Mouse (Mus musculus): ENCODE measurements around the gene Syce2.

Gene Syce2

GRCm38 (mm10) chr8:84902920-84903661, 31.2 kb downstream of the Syce2 start:
- peak; percentile 96 for DNase-seq

- DNase-seq, result no peak
Observed at GRCm38 (mm10) chr8:84904351-84904750, 32.4 kb downstream of the Syce2 start.

GRCm38 (mm10) chr8:84907037-84907436, 35.1 kb downstream of the Syce2 start:
- DNase-seq, result no peak

- no peak for DNase-seq
Observed at GRCm38 (mm10) chr8:84907493-84907892, 35.6 kb downstream of the Syce2 start.

GRCm38 (mm10) chr8:84907979-84908378, 36.1 kb downstream of the Syce2 start:
- peak; percentile 15 for DNase-seq

- DNase-seq, result peak; percentile 100
Observed at GRCm38 (mm10) chr8:84908421-84909161, 36.7 kb downstream of the Syce2 start, which contains the start of gene Dnase2a. Gene Dnase2a (plus strand): TSS chr8:84908560.

GRCm38 (mm10) chr8:84909162-84909767, 37.4 kb downstream of the Syce2 start:
- no peak for DNase-seq

- DNase-seq, result no peak
Observed at GRCm38 (mm10) chr8:84909949-84910348, 38.0 kb downstream of the Syce2 start.

GRCm38 (mm10) chr8:84910551-84910950, 38.6 kb downstream of the Syce2 start:
- DNase-seq, result no peak

- DNase-seq, result no peak
Observed at GRCm38 (mm10) chr8:84911854-84912253, 39.9 kb downstream of the Syce2 start.

GRCm38 (mm10) chr8:84912391-84912790, 40.5 kb downstream of the Syce2 start:
- no peak for DNase-seq

- peak; percentile 87 for DNase-seq
Observed at GRCm38 (mm10) chr8:84912895-84913501, 41.1 kb downstream of the Syce2 start.

- peak; percentile 21 for DNase-seq
Observed at GRCm38 (mm10) chr8:84913502-84913900, 41.6 kb downstream of the Syce2 start.

- peak; percentile 74 for DNase-seq
Observed at GRCm38 (mm10) chr8:84913960-84914359, 42.0 kb downstream of the Syce2 start.

GRCm38 (mm10) chr8:84915269-84915668, 43.4 kb downstream of the Syce2 start:
- DNase-seq, result peak; percentile 59

- DNase-seq, result no peak
Observed at GRCm38 (mm10) chr8:84917781-84918180, 45.9 kb downstream of the Syce2 start.

- no peak for DNase-seq
Observed at GRCm38 (mm10) chr8:84918646-84919045, 46.7 kb downstream of the Syce2 start.

GRCm38 (mm10) chr8:84921596-84921995, 49.7 kb downstream of the Syce2 start:
- DNase-seq, result peak; percentile 90

- no peak for DNase-seq
Observed at GRCm38 (mm10) chr8:84925557-84925956, 53.6 kb downstream of the Syce2 start.

- DNase-seq, result no peak
Observed at GRCm38 (mm10) chr8:84927513-84927912, 55.6 kb downstream of the Syce2 start.

GRCm38 (mm10) chr8:84928456-84929306, 56.8 kb downstream of the Syce2 start:
- peak; percentile 80 for DNase-seq

GRCm38 (mm10) chr8:84930582-84930981, 58.7 kb downstream of the Syce2 start:
- no peak for DNase-seq
